Mouse (Mus musculus) liver, embryonic 11.5 days (tissue): ENCODE measurements around the gene Pgbd1. TPM values are rescaled to one million over a fixed set of nuclear protein-coding genes. Genes with fewer than 3 reads are reported as not detected.
"Not testable (repeated sequence)": the region's sequence is repeated elsewhere in the genome, so short reads cannot be mapped to it uniquely, and the experiment has no call there.

Source experiments
- ATAC-seq: fragments of 200-750 bp; cut with Nextera tagmentation; replicated peaks from 2 replicates; pipeline ENCODE4 v1.8.0; 2017; ENCODE audit warnings: moderate number of reproducible peaks, mild to moderate bottlenecking, moderate TSS enrichment, moderate library complexity; ENCODE audit not compliant: low FRiP score
- DNase-seq: peaks from one replicate; pipeline ENCODE4 v3.0.0-alpha.2; 2017; ENCODE audit warnings: low spot score
- H3K27ac ChIP-seq: fragments of 300-500 bp; sonication (generic); 2 replicates; pipeline ENCODE4 v1.5.1; 2014; ENCODE audit warnings: mild to moderate bottlenecking, low read depth, low read length, control low read depth
- H3K27me3 ChIP-seq: fragments of 300-500 bp; sonication (generic); replicated peaks from 2 replicates; pipeline ENCODE4 v1.6.1; 2014; ENCODE audit warnings: low read length, mixed read lengths; ENCODE audit not compliant: control insufficient read depth, insufficient read depth
- H3K36me3 ChIP-seq: fragments of 300-500 bp; sonication (generic); 2 replicates; pipeline ENCODE4 v1.6.1; 2014; ENCODE audit warnings: mild to moderate bottlenecking, low read length, moderate library complexity, mixed read lengths; ENCODE audit not compliant: control insufficient read depth, insufficient read depth
- H3K4me1 ChIP-seq: fragments of 300-500 bp; sonication (generic); replicated peaks from 2 replicates; pipeline ENCODE4 v1.6.1; 2014; ENCODE audit warnings: low read length, mixed read lengths; ENCODE audit not compliant: control insufficient read depth, insufficient read depth
- H3K4me2 ChIP-seq: fragments of 300-500 bp; sonication (generic); 2 replicates; pipeline ENCODE4 v1.6.1; 2014; ENCODE audit warnings: mild to moderate bottlenecking, control low read depth, moderate library complexity
- H3K4me3 ChIP-seq: fragments of 300-500 bp; sonication (generic); 2 replicates; pipeline ENCODE4 v1.5.1; 2014; ENCODE audit warnings: low read depth, low read length, control low read depth
- H3K9ac ChIP-seq: fragments of 300-500 bp; sonication (generic); 2 replicates; pipeline ENCODE4 v1.6.1; 2014; ENCODE audit warnings: low read depth, low read length, control low read depth
- H3K9me3 ChIP-seq: fragments of 300-500 bp; sonication (generic); 2 replicates; pipeline ENCODE4 v1.6.1; 2016; ENCODE audit warnings: low read length, inconsistent platforms, mixed read lengths; ENCODE audit not compliant: control insufficient read depth
- WGBS: fragments of 180-500 bp; shearing (Covaris S2); extraction: QIAGEN DNeasy Blood & Tissue Kit; methylation state at CpG from one replicate; pipeline ENCODE4 v1.1.7; 2014; 5-methylcytosine and 5-hydroxymethylcytosine counted together
- polyA plus RNA-seq: library from polyadenylated mRNA; unstranded; fragments of >200 nt; fragmentation: Nextera tagmentation; extraction: Ambion mirVana; gene quantifications from 2 replicates; pipeline ENCODE4 v1.2.1, GENCODE M21; 2014

Pgbd1 gene
- polyA plus RNA-seq: 2.4 and 2.8 TPM in 2 replicates

DNA sequence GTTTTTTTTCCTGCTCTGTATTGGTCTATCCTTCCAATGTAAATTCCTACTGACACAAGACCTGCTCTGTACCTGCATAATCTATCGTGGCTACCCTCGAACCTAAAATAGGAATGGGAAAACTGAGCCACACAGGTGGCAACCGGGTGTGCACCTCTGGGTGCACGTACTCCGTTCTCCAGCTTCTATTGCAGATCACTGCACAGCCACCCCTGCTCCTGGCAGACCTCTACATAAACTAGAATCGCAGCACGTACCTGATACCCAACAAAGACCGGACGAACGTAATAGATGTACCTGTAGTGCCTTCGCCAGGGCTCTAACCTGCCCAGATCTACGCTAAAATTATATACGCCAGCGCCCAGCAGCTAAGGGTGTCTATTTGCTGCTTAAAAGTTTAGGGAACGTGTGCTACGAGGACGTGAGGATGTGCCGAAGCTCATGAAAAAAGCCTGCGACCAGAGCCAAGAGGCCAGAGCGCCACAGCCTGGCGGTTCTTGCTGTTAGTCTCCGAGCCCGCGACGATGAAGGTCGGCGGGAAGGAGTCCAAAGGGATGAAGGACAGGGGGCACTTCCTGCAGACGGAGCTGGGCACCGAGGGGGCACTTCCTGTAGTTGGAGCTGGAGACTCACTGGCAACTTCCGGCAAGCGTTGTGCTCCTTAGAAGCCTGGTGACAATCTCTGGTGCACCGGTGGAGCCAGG, at the start of gene Pgbd1:
Gene Pgbd1 (minus strand): TSS at position 556 of the 704 bp plus-strand sequence.
- Histone ChIP-seq H3K4me3 (peak within 1 kb of the TSS; percentile 55), H3K4me1 (peaks cover 5% of the 10 kb centered on the region), H3K9ac (peak within 1 kb of the TSS; percentile 71), H3K9me3 (no peaks in the 10 kb centered on the region), H3K36me3 (peaks cover 9% of the 10 kb centered on the region), H3K27ac (peak within 1 kb of the TSS; percentile 3), H3K4me2 (peak within 1 kb of the TSS; percentile 93), H3K27me3 (no peaks in the 10 kb centered on the region)
- peak; percentile 75 for DNase-seq
- ATAC-seq: peak; percentile 91
- under 1% methylated on average over 32 of the region's 32 CpGs for WGBS

DNA sequence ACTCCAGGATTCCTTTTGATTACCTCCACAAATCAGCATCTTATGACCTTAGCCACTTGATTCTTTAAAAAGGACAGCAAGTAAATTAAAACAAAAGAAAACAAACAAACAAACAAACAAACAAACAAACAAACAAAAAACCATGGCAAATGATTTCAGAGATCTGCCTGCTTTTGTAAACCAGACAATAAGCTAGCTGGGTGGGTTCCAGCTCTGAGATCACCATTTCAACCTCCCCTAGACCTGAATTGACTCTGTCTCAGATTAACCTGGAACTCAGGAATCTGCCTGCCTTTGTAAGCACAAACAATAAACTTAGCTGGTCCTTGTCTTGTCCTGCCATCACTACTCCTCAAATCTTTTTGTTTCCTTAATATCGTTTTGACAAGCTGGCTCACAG, 46.0 kb upstream of the Pgbd1 start:
- H3K4me2 ChIP-seq: no peak overlapping the region
- no peak overlapping the region for H3K4me3 ChIP-seq
- H3K9me3 ChIP-seq: no peaks in the 10 kb centered on the region
- WGBS: 88% methylated on average over 1 of the region's 1 CpGs
- no peak overlapping the region for H3K9ac ChIP-seq
- H3K27ac ChIP-seq: no peak overlapping the region
- H3K4me1 ChIP-seq: no peaks in the 10 kb centered on the region
- no peak for DNase-seq
- H3K27me3 ChIP-seq: no peaks in the 10 kb centered on the region
- ATAC-seq: no peak
- no peaks in the 10 kb centered on the region for H3K36me3 ChIP-seq

- peak; percentile 58 for ATAC-seq
- H3K9me3 ChIP-seq, H3K27ac ChIP-seq, H3K36me3 ChIP-seq, H3K27me3 ChIP-seq, H3K4me1 ChIP-seq: not testable (repeated sequence)
- peak; percentile 67 for DNase-seq
- Histone ChIP-seq H3K4me3 (peak within 1 kb of the TSS; percentile 57), H3K4me2 (peak within 1 kb of the TSS; percentile 80), H3K9ac (peak within 1 kb of the TSS; percentile 60)
- WGBS: 4% methylated on average over 31 of the region's 31 CpGs
Measured at GRCm38 (mm10) chr13:21478759-21479670, 38.2 kb upstream of the Pgbd1 start, which contains the start of the genes Zkscan4 and Gm10065. TSS of gene Zkscan4 (plus strand) at chr13:21478907. TSS of gene Gm10065 (minus strand) at chr13:21479441.

- H3K27me3 ChIP-seq: 0 out of 2 replicates have a peak, but pooled peaks cover under 1% of the 10 kb centered on the region
- H3K9ac ChIP-seq: no peak overlapping the region
- ATAC-seq: no peak
- DNase-seq: no peak
- no peak overlapping the region for H3K4me3 ChIP-seq
- H3K36me3 ChIP-seq: no peaks in the 10 kb centered on the region
- 26% methylated on average over 4 of the region's 4 CpGs for WGBS
- no peaks in the 10 kb centered on the region for H3K9me3 ChIP-seq
- H3K4me1 ChIP-seq: peaks cover 8% of the 10 kb centered on the region
- no peak overlapping the region for H3K27ac ChIP-seq
- H3K4me2 ChIP-seq: no peak overlapping the region
Measured at GRCm38 (mm10) chr13:21472427-21472826, 31.6 kb upstream of the Pgbd1 start.

DNA sequence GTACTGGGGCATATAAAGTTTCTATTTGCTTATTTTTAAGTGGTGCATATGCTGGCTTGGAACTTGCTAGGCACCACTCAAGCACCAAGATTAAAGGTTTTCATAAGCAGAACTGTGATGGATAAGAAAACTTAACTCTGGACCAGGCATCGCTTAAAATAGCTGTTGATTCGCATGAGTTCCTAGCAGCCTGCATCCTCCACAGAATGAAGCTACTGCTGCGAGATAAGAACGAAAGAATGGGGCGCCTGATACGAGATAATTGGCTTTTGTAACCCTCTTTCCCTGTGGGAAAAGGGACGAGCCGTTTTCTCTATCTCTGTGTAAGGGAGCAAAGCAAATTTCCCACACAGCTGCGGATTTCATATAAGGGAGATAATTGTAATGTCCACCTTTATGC, 28.2 kb upstream of the Pgbd1 start:
- H3K27ac ChIP-seq: no peak overlapping the region
- WGBS: 16% methylated on average over 9 of the region's 9 CpGs
- no peak for DNase-seq
- ATAC-seq: no peak
- peak overlapping the region; percentile 98 for H3K4me2 ChIP-seq
- no peaks in the 10 kb centered on the region for H3K9me3 ChIP-seq
- H3K4me3 ChIP-seq: peak overlapping the region; percentile 76; the same call in 1 of the 2 replicates
- H3K9ac ChIP-seq: no peak overlapping the region; the same call in 1 of the 2 replicates
- peaks cover 8% of the 10 kb centered on the region for H3K4me1 ChIP-seq
- no peaks in the 10 kb centered on the region for H3K36me3 ChIP-seq
- peaks cover 8% of the 10 kb centered on the region; the same call in 1 of the 2 replicates for H3K27me3 ChIP-seq

DNA sequence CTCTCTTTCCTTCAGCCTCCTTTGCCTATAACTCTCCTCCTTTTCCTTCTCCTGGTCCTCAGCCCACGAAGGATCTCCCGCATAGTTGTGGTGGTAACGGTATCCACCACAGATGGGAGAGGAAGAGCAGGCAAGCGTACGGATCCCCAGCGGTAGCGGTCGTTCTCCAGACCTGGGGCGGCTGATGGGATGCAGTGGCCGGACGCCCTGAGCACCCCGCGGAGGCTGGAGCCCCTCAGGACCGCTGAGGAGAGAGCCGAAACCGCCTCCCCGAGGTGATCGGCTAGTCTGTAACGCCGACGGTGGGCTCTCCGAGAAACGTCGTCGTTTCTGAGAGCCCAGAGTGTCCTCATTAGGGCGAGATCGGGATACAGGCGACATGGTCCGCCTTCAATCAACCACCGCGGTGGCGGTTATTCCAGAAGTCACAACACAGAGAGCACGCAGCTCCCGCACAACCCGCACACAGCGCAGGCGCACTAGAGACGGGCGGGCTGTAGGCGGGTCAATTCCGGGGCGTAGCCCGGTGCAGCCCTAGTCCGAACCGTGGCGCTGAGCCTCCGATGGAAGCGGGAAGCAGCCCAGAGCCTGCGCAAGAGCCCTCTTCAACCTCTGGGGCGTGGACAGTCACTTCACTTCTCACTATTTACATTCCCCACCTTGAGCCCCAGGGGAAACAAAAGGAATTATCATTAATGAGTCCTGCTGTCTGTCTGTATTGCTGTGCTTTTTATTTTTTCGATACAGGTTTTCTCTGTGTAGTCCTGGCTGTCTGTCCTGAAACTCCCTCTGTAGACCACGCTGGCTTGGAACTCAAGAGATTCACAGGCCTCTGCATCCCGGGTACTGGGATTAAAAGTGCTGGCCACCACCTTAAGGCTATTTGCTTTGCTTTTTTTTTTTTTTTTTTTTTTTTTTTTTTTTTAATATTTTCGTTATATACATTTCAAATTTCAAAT, 27.5 kb upstream of the Pgbd1 start, which contains the start of gene Nkapl:
Gene Nkapl (minus strand): TSS at position 449 of the 959 bp plus-strand sequence.
- peaks cover 8% of the 10 kb centered on the region; the same call in 1 of the 2 replicates for H3K27me3 ChIP-seq
- DNase-seq (peak; percentile 83), ATAC-seq (peak; percentile 96)
- H3K9me3 ChIP-seq: no peaks in the 10 kb centered on the region
- H3K36me3 ChIP-seq: no peaks in the 10 kb centered on the region
- H3K4me3 ChIP-seq: peak within 1 kb of the TSS; percentile 76
- H3K27ac ChIP-seq: peak within 1 kb of the TSS; percentile 28; the same call in 1 of the 2 replicates
- WGBS: under 1% methylated on average over 53 of the region's 54 CpGs
- H3K9ac ChIP-seq: peak within 1 kb of the TSS; percentile 87
- H3K4me2 ChIP-seq: peak within 1 kb of the TSS; percentile 98
- H3K4me1 ChIP-seq: peaks cover 8% of the 10 kb centered on the region

GRCm38 (mm10) chr13:21467336-21467735, 26.5 kb upstream of the Pgbd1 start:
- no peaks in the 10 kb centered on the region for H3K9me3 ChIP-seq
- H3K4me2 ChIP-seq: no peak overlapping the region
- ATAC-seq (no peak), DNase-seq (no peak)
- peaks cover 8% of the 10 kb centered on the region; the same call in 1 of the 2 replicates for H3K27me3 ChIP-seq
- no peak overlapping the region for H3K4me3 ChIP-seq
- H3K27ac ChIP-seq: no peak overlapping the region
- H3K9ac ChIP-seq: no peak overlapping the region
- WGBS: 78% methylated on average over 10 of the region's 10 CpGs
- H3K36me3 ChIP-seq: no peaks in the 10 kb centered on the region
- peaks cover 5% of the 10 kb centered on the region for H3K4me1 ChIP-seq

DNA sequence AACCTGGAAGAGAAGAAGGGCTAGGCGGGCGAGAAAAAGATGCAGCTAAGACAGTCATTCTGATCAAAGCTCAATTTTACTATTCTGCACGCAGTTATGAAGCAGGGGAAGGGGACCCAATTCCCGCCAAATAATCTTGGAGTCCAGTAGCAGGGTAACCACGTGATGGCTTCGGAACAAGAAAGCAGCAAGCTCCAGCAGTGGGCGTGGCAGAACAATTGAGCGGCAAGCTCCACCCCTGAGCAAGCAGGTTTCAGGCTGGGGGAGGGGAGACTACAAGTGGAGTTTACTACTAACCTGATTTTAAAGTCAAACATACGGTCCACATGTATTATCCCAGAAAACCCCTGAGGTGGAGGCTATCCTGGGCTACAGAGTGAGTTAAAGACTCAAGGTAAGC, 21.7 kb upstream of the Pgbd1 start:
- ATAC-seq: not testable (repeated sequence)
- 50% methylated on average over 9 of the region's 9 CpGs for WGBS

More for the DNA sequence above, 21.7 kb upstream of the Pgbd1 start:
- H3K4me2 ChIP-seq, H3K27ac ChIP-seq, DNase-seq, H3K4me3 ChIP-seq, H3K27me3 ChIP-seq, H3K9me3 ChIP-seq, H3K36me3 ChIP-seq, H3K4me1 ChIP-seq, H3K9ac ChIP-seq: not testable (repeated sequence)
